Mouse (Mus musculus) embryo, embryonic 11 days (tissue): ENCODE data around the gene Hemk1.
"Not testable (repeated sequence)": the region's sequence is repeated elsewhere in the genome, so short reads cannot be mapped to it uniquely, and the experiment has no call there.

Experiments
- DNase-seq: peaks from one replicate; pipeline ENCODE4 v3.0.0-alpha.2; 2015

Gene Hemk1

DNA sequence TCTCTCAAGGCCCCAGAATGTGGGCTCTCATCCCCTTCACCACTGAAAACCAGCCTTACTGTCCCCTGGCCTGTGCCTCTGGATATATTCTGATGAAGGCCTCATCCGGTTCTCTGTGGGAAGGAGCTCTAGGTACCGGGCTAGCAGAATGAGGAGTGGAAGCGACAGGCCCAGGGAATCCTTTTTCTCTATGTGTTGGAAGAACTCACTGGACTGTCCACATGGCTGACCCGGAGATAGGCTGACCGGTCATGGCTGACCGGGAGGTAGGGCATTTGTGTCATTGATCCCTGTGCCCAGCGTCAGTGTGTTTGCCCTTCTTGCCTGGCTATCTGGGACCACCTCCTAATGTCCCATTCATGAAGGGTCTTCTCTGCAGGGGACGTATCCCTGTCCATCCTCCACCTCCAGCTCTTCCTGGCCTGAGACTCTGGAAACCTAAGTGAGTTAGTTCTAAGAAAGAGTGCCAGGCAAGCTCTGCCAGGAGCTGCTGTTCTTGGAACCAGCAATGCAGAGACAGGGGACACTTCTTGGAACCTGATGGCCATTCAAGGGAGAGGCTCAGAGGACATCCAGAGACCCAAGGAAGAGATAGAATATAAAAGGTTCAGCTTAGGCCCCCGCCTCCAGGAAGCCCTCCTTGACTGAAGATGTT, 29.7 kb downstream of the Hemk1 start:
- no peak for DNase-seq

DNA sequence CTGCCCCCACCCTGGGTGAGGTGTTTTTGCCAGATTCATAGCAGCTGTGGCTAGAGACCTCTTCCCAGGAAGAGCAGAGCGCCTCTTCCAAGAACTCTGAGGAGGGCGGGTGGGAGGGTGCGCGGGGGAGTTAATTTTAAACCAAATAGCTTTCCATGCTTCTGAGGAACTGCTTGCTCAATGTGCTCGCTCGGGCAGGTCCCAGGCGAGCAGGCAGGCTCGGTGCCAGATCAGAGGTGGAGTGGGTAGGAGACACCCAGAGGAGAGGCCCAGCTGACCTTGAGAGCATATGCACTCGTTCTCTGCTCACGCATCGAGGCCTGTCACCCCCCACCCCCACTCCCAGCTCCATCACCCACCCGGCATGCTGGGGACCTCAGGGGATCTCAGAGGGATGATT, 30.3 kb downstream of the Hemk1 start:
- no peak for DNase-seq

DNA sequence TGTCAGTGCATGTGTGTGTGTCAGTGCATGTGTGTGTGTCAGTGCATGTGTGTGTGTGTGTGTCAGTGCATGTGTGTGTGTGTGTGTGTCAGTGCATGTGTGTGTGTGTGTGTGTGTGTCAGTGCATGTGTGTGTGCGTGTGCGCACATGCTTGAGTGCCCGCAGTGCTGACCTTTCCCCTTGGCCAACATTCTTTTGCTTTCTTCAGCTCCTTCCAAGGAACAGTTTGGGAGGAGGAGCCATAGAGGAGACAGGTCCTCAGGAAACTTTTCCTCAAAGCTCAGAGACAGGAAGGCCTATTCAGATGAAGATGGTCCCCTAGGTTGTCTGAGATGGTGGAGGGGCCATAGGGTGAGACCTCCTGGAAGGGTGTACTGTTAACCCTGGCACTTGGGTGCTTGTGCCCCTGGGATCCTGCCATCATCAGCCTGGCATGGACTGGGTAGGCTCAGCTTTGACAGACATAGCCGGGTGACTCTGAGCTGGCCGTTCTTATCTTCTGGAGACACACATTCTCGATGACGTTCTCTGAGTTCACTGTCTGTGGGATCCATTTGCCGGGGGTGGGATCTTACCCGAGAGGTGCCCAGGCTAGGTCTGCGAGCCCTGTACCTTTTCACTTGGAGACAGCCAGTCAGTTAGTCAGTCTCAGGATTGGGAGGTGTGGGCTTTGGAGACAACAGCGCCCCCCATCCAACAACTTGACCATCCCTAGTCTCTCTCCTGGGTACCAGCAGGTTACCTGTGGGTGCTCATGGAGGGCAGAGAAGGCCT, 30.9 kb downstream of the Hemk1 start:
- DNase-seq: no peak

DNA sequence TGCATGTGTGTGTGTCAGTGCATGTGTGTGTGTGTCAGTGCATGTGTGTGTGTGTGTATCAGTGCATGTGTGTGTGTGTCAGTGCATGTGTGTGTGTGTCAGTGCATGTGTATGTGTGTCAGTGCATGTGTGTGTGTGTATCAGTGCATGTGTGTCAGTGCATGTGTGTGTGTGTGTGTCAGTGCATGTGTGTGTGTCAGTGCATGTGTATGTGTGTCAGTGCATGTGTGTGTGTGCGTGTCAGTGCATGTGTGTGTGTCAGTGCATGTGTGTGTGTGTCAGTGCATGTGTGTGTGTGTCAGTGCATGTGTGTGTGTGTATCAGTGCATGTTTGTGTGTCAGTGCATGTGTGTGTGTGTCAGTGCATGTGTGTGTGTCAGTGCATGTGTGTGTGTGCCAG, 31.5 kb downstream of the Hemk1 start:
- not testable (repeated sequence) for DNase-seq

DNA sequence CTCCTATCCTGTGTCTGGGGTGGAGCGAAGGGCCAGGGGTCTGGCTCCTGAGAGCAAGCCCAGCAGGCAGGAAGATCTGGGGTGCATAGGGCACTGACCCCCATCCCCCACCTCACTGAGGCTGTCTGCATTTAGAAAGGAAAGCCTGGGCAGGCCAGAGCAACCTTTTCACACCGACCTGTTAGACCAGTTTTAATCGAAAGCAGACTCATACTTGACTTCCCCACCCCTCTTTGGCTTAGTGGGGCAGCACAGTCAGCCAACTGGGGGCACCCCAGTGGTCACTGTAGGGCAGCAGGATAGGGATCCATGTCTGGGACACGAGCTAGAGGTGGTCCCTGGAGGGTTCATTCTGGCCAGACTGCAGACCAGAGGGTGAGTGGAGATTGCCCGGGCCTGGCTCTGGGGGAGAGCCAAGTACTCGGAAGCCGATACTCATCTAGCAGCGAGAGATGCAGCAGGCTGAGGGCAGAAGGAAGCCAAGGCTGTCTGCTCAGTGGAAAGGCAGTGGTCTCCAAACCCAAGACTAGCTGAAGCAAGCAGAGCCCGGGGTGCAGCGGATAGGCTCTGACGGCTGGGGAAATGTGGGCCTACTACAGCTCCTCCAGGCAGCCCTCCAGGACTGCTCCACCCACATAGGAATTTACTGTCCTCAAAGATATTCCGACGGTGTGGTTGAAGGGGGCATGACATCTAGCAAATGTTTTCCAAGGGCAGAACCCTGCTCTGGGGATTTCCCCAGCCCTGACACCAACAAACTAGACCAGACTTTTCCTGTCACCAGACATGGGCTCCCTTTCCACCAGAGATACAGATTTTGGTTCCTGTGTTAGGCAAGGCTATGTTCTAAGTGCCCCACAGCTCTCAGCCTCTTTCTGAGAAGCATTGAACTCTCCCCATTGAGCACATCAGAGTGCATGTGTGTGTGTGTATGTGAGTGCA, 32.3 kb downstream of the Hemk1 start:
- DNase-seq: no peak

DNA sequence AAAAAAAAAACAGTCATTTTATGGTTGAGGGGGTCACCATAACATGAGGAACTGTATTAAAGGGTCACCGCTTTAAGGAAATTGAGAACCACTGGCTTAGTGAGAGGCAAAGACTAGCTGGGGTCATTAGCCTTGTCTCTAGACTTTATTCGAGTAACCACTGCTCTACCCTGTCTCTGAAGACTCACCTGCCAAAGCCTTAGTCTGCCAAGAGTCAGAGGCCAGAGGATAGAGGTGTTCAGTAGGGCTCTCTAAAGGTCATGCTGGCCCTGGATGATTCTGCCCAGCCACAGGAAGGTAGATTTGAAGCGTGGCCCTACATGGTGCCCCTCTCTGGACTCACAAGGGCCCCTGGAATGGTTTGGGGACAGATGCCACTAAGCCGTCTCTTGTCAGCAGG, 33.1 kb downstream of the Hemk1 start:
- DNase-seq: no peak

DNA sequence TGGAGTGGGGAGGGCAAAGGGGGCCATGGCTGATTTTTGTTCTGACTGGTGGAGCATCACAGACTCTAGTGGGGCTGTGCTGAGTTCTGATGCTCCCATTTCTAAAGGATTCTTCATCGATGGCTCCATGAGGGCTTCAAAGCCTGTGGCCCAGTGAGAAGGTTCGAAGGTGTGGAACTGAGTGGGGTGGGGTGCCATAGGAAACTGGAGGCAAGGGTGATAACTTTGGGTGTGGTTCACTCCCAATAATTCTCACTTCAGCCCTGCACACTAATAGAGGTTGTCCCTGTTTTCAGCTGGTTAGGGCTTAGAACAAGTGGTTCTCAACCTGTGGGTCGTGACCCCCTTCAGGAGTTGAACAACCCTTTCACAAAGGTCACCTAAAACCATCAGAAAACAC, 33.8 kb downstream of the Hemk1 start:
- DNase-seq: no peak

DNA sequence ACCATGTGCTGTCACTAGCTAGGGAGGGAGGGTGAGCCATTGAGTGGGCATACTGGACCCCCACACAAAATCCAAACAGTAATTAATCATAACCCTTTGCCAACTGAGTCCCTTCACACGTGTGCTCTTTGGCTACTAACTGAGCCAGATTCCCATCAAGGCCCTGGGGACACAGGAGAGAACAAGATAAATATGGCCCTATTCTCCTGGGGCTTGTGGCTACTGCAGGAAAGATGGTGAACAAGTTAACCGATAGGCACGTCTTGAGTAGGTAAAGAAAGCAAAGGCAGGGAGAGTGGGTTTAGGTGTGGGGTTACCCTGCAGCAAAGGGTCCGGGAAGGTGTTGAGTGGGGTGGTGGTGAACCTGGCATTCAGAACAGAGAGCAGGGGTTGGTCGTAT, 34.2 kb downstream of the Hemk1 start:
- DNase-seq: no peak

DNA sequence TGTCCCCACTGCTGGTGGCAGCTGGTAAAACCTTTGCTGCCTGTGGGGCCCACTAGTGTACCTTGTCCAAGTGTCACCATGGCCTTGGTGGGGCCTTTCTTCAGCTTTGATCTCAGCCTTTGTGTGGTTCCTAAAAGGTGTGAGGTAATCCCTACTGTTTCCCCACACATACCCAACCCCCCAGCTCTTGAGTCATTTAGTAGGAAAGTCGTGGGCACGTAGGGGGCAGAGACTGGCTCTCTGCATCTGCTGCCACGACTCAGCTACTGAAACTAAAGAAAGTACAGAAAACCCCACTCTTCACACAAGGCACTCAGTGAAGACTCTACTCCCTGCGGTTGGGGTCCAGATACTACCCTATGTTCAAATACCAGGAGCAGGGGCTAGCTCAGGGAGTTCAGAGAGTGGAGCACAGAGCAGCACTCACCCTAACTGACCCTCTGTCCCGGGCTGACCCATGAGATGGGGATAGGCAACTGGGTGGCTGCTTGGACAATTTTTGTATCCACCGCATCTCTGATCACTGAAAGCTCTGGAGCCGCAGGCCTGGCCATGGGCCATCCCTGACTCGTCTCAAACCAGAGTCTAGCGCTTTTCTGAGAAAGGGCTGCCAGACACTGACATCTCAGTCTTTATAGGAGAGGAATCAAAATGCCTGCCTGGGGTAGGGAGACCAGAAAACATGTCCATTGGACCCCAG, 34.9 kb downstream of the Hemk1 start:
- DNase-seq: no peak

DNA sequence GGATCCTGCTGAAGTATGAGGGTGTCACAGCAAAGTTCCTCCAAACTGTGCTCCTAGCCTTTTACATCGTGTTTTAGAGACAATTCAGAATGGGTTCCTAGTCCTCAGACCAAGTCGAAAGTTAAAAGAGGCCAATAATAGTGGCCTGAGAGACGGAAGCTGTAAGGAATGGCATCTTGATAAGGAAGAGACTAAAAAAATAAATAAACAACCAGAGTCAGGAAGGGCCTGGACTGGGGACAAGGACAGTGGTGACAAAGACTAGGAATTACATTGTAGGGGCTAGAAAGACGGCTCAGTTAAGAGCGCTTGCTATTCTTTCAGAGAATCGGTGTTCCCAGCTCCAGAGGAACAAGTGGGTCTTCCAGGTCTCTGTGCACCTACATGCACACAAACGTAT, 35.6 kb downstream of the Hemk1 start:
- no peak for DNase-seq

DNA sequence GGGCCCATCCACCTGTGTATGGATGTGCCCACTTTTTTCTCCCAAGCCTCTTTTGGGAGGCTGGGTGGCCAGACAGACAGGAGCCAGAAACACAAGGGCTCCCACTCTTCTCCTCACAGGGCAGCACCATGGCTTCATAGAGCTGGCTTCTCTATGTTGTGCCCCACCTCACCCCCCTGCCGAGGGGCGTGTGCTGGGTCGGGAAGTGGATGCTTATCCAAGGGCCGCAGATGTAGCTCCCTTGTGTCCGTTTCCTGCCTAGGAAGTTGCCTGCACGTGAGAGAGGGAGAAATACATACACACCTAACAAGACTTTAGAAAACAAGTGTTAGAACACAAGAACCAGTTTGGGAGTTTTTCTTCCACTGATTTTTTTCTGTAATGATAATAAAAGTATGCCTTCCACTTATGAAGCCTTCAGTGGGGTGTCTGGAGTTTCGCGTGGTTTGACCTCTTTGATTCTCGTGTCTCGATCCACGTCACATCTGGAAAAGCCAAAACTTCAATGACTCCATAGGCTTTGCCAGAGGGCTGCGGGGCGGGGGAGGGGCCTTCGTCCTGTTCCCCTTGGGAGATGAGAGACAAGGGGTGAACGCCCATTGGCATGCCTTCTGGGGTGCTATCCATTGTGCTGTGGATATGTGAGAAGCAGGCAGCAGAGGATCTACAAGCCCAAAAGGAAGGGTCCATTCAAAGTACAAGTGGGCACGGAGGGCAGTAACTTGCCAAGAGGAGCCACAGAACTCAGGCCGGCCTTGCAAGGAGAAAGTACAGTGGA, 36.4 kb downstream of the Hemk1 start:
- no peak for DNase-seq

DNA sequence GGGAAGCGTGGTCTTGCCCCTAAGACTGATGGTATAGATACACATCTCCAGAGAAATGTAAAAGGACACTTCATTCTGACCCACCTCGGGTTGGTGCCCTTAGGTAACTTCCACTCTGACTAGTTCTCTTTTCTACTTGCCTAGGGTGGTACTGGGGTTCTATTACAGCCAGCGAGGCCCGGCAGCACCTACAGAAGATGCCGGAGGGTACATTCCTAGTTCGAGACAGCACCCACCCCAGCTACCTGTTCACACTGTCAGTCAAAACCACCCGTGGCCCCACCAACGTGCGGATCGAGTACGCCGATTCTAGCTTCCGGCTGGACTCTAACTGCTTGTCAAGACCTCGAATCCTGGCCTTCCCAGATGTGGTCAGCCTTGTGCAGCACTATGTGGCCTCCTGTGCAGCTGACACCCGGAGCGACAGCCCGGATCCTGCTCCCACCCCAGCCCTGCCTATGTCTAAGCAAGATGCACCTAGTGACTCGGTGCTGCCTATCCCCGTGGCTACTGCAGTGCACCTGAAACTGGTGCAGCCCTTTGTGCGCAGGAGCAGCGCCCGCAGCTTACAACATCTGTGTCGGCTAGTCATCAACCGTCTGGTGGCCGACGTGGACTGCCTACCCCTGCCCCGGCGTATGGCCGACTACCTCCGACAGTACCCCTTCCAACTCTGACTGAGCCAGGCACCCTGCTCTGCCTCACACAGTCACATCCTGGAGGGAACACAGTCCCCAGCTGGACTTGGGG, 37.8 kb downstream of the Hemk1 start:
- no peak for DNase-seq

DNA sequence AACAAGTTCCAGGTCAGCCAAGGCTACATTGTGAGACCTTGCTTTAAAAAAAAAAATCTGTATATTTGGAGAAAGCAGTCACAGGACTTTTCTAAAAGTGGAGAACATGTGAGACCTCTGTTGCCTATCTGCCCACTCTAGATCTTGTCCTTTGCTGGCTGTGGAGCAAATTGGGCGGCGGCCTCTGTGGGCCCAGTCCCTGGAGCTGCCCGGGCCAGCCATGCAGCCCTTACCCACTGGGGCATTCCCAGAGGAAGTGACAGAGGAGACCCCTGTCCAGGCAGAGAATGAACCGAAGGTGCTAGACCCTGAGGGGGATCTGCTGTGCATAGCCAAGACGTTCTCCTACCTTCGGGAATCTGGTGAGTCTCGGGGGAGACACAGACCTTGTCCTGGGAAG, 38.4 kb downstream of the Hemk1 start:
- DNase-seq: no peak

DNA sequence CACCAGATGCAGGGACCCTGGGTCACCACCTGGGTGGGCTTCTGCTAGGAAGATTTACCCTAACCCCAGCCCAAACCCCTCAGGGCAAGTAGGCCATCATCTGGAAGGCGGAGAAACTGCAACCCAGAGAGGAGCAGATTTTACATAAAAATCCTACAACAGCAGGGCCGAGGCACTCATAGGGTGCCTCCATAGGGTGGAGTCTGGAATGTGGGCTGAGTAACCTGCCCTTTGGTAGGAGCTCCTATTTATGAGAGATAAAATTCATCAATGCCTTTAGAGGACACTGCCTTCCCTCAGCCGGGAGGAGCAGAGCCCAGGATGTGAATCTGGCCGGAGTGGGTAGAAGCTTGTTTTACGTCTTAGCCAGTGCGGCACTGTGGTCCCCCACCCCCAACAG, 39.3 kb downstream of the Hemk1 start:
- no peak for DNase-seq

DNA sequence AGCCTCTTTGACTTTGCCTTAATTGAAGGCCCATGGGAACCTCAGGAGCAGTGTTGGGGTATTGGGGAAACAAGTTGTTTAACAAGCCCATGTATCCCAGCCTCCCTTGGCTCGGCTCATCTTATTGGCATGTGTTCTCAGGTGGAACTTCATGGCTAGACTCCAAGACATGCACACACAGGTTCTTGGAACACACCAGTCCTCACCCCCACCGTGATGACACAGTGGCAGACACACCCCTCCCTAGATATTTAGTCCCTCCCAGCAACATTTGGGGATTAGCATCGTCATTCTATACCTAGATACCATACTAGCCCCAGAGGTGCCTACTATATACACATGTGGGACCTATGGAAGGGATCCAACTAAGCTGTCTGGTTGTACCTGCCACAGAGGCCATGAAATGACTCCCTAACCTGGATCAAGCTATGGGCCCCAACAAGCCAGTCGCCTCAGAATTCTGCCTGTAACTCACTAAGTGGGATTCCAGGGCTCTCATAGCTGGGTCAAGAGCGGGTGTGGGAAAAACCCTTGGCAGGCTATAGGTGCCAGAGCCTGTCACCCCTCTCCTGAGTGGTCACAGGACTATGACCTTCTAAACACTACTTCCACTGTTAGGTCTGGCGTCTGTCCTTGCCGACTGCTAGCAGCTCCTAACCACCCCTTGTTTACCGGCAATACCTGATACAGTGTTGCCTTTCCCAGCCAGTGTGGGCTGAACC, 39.9 kb downstream of the Hemk1 start:
- DNase-seq: no peak

DNA sequence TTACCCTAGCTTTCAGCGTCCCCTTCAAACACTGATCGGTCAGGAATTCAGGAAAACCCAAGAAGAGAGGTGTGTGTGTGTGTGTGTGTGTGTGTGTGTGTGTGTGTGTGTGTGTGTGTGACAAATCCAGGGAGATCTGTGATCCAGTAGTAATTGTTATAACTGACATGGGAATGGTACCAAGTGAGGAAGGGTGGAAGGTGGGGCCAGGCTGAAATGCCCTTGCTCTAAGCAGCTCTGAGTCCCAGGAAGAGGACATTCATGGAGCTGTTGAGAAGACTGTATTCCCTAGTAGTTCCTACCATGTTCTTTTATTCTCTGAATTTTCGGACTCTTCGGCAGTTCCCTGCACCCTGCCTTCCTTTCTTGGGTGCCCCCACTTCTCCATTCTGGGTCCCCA, 40.5 kb downstream of the Hemk1 start:
- DNase-seq: no peak

DNA sequence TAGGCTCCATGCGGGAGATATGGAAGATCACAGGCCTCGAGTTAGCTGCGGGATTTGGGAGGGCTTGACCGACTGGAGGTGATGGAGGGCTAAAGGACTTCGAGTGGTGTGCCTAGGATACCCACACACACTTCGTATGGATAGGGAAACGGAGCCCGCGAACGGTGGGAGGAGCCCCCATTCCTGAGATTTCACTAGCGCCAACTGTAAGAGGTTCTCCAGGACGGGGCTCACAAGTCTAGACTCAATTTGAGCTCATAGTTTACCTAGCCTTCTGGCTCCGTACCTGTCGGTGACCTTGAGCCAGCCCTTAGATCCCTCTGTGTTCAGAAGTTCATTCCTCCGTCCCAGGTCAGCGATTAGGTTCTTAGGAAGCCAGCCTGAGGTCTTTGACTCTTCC, 41.1 kb downstream of the Hemk1 start:
- no peak for DNase-seq

DNA sequence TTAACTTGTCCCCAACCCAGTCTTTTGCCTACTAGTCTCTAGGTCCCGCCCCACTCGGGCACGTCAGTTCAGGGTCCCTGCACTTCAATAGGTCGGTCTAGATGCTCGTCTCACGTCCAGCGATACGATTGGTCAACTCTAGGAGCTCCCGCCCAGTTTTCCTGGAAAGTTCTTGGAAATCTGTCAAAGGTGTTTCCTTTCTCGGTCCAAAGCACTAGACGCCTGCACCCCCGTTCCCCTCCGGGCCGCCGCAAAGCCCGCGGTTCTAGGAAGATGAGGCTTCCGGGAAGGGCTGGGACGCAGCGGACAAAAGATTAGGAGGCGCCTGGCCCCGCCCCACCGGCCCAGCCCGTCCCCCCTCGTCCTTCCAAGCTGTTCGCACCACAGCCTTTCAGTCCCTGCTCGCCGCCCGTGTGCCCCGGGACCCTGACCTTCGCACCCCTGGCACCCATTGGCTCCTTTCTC, 41.6 kb downstream of the Hemk1 start:
- DNase-seq: peak; percentile 95

DNA sequence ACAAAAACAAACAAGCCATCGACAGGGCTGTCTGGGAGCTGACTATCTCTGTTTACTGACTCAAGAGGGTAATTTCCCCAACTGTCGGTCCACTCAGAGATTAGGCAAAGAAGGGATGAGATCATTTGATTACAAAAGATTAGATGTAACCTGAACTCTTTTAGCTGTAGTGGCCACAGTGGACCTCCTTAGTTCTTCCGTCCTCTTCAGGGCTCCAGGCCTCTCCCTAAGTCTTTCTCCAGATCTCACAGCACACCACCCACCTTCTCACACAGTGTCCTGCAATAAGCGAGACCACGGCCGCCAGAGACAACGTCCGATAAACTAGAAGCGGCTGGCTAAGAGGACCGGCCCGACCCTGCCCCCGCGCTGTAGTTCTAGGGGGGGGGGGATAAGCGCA, 42.1 kb downstream of the Hemk1 start:
- no peak for DNase-seq

DNA sequence AAGGTAGTCTGAATTCAATTTTAAA, 42.3 kb downstream of the Hemk1 start, which contains the start of gene Cish:
TSS of gene Cish (plus strand) at position 11 of the 25 bp plus-strand sequence.
- DNase-seq: no peak

DNA sequence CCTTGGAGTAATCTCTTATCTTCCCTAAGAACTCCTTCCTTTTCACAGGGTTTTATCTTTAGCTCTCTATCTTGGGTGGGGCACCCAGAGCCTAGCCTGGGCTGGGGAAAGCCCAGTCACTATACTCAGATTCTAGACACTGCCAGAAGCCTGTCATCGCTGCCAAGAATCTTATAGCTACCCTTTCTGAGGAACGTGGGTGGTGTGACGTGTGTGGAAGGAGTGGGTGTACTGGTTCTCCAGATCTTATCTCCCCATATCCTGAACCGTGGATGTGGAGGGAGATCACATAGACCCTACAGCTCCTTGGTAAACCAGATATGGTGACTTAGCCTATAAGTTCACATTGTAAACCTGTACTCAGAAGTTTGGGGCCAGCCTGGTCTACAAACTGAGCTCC, 42.5 kb downstream of the Hemk1 start:
- no peak for DNase-seq
